Mouse (Mus musculus) intestine, postnatal 0 days (tissue): ENCODE data around the gene Rmi2. TPM values are rescaled to one million over a fixed set of nuclear protein-coding genes. Genes with fewer than 3 reads are reported as not detected.
"Not testable (repeated sequence)": the region's sequence is repeated elsewhere in the genome, so short reads cannot be mapped to it uniquely, and the experiment has no call there.

Source experiments
- ATAC-seq: fragments of 200-750 bp; cut with Nextera tagmentation; 2 replicates; pipeline ENCODE4 v1.8.0; 2017; ENCODE audit warnings: mild to moderate bottlenecking, moderate TSS enrichment, moderate library complexity
- H3K27ac ChIP-seq: fragments of 300-500 bp; sonication (generic); 2 replicates; pipeline ENCODE4 v1.5.1; 2014; ENCODE audit warnings: mild to moderate bottlenecking, low read depth, low read length, moderate library complexity
- H3K27me3 ChIP-seq: fragments of 300-500 bp; sonication (generic); replicated peaks from 2 replicates; pipeline ENCODE4 v1.6.1; 2014; ENCODE audit warnings: low read length, mixed read lengths; ENCODE audit not compliant: control insufficient read depth, insufficient read depth
- H3K36me3 ChIP-seq: fragments of 300-500 bp; sonication (generic); 2 replicates; pipeline ENCODE4 v1.6.1; 2014; ENCODE audit warnings: mild to moderate bottlenecking, moderate library complexity; ENCODE audit not compliant: control insufficient read depth, insufficient read depth
- H3K4me1 ChIP-seq: fragments of 300-500 bp; sonication (generic); replicated peaks from 2 replicates; pipeline ENCODE4 v1.6.1; 2014; ENCODE audit warnings: antibody characterized with exemption, low read length, mixed read lengths; ENCODE audit not compliant: control insufficient read depth, insufficient read depth
- H3K4me2 ChIP-seq: fragments of 300-500 bp; sonication (generic); replicated peaks from 2 replicates; pipeline ENCODE4 v1.6.1; 2014; ENCODE audit warnings: low read depth, mild to moderate bottlenecking, moderate library complexity
- H3K4me3 ChIP-seq: fragments of 300-500 bp; sonication (generic); 2 replicates; pipeline ENCODE4 v1.5.1; 2014; ENCODE audit warnings: low read depth, low read length
- H3K9ac ChIP-seq: fragments of 300-500 bp; sonication (generic); 2 replicates; pipeline ENCODE4 v1.6.1; 2014; ENCODE audit warnings: mild to moderate bottlenecking, low read depth, low read length
- H3K9me3 ChIP-seq: fragments of 300-500 bp; sonication (generic); 2 replicates; pipeline ENCODE4 v1.6.1; 2016; ENCODE audit warnings: mixed run types; ENCODE audit not compliant: control insufficient read depth
- CTCF ChIP-seq: sonication (generic); IDR thresholded peaks from 2 replicates; pipeline ENCODE4 v1.5.1; 2016; ENCODE audit warnings: low read depth, mild to moderate bottlenecking, control low read depth, antibody characterized with exemption, moderate library complexity
- WGBS: fragments of 180-500 bp; shearing (Covaris S2); extraction: QIAGEN DNeasy Blood & Tissue Kit; methylation state at CpG from one replicate; pipeline ENCODE4 v1.1.7; 2014; 5-methylcytosine and 5-hydroxymethylcytosine counted together
- polyA plus RNA-seq: library from polyadenylated mRNA; unstranded; fragments of >200 nt; fragmentation: Nextera tagmentation; extraction: Ambion mirVana; gene quantifications from 2 replicates; pipeline ENCODE4 v1.2.1, GENCODE M21; 2015

Gene Rmi2
- polyA plus RNA-seq, 1 experiment from 2014 or later, result 0.53 TPM

DNA sequence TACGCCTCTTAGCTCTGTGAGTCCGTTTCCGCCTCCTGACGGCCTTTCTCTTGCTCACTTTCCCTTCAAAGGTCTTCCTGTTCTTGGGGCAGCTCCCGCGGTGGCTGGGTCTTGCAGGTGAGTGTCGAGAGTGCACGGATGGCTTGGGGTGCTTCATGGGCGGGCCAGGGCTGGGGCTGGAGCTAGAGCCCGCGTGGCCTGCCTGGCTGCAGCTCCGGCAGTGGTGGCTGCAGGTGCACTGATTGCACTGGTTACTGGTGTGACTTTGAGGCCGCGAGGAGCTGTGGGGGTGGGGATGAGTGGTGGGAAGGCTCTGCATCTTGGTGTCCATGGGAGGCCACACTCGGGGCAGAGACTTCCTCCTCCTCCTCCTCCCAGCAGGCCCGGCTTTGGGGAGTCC lies 46.6 kb upstream of the Rmi2 start, which contains the start of gene Tnp2:
TSS of gene Tnp2 (minus strand) at position 390 of the 400 bp plus-strand sequence.
- Histone ChIP-seq H3K4me3 (no peak within 1 kb of the TSS), H3K27me3 (no peaks in the 10 kb centered on the region), H3K9me3 (no peaks in the 10 kb centered on the region), H3K36me3 (no peaks in the 10 kb centered on the region), H3K9ac (no peak within 1 kb of the TSS), H3K4me2 (no peak within 1 kb of the TSS), H3K4me1 (0 out of 2 replicates have a peak, but pooled peaks cover 8% of the 10 kb centered on the region), H3K27ac (no peak within 1 kb of the TSS)
- no peak for TF ChIP-seq CTCF
- ATAC-seq, result no peak
- WGBS, result 45% methylated on average over 16 of the region's 16 CpGs

DNA sequence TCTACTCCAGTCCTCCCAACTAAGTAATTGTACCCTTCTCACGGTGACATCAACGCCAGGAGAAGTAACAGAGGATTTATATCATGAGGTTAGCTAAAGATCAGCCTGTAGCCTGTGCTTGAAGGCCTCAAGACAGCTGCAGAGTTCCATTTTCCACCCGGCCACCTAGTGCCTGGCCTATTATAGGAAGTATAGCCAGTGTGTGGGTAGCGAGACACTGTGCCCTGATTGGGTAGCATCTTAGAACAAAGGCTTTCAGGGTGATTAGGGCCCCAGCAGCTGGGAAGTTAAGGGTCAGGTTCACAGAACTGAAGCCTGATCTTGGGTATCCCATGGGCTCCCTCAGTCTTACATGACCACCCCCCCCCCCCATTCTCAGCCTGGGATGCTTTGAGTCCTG lies 46.0 kb upstream of the Rmi2 start:
- no peaks in the 10 kb centered on the region for H3K27me3 ChIP-seq
- H3K4me1 ChIP-seq, result 0 out of 2 replicates have a peak, but pooled peaks cover 6% of the 10 kb centered on the region
- no peaks in the 10 kb centered on the region for H3K9me3 ChIP-seq
- no peak for ATAC-seq
- H3K9ac ChIP-seq, result no peak overlapping the region
- no peak overlapping the region for H3K4me2 ChIP-seq
- H3K4me3 ChIP-seq, result no peak overlapping the region
- WGBS, result 82% methylated on average over 4 of the region's 4 CpGs
- no peaks in the 10 kb centered on the region for H3K36me3 ChIP-seq
- TF ChIP-seq CTCF, result no peak
- H3K27ac ChIP-seq, result no peak overlapping the region

DNA sequence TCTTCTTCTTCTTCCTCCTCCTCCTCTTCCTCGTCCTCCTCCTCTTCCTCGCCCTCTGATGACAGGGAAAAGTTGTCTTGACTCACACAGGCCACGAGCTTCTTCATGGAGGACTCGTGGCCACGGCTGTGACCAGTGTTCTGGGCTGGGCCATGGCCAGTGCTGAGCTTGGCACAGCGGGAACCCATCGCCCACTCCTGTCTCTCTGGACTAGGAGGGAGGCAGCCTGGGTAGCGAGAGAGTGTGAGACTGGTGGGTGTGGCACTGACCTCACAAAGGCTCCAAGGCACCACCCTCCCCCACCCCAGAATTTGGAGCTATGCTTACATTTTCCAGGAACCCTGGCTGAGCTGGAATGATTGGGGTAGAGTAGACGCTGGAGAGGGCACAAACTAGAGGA lies 44.2 kb upstream of the Rmi2 start, which contains the start of gene Prm3:
TSS of gene Prm3 (minus strand) at position 213 of the 400 bp plus-strand sequence.
- Histone ChIP-seq H3K4me2 (no peak within 1 kb of the TSS), H3K9me3 (no peaks in the 10 kb centered on the region), H3K36me3 (no peaks in the 10 kb centered on the region), H3K27ac (no peak within 1 kb of the TSS), H3K9ac (no peak within 1 kb of the TSS), H3K4me3 (no peak within 1 kb of the TSS), H3K27me3 (0 out of 2 replicates have a peak, but pooled peaks cover 6% of the 10 kb centered on the region), H3K4me1 (no peaks in the 10 kb centered on the region)
- 84% methylated on average over 9 of the region's 9 CpGs for WGBS
- ATAC-seq, result no peak
- no peak for TF ChIP-seq CTCF

DNA sequence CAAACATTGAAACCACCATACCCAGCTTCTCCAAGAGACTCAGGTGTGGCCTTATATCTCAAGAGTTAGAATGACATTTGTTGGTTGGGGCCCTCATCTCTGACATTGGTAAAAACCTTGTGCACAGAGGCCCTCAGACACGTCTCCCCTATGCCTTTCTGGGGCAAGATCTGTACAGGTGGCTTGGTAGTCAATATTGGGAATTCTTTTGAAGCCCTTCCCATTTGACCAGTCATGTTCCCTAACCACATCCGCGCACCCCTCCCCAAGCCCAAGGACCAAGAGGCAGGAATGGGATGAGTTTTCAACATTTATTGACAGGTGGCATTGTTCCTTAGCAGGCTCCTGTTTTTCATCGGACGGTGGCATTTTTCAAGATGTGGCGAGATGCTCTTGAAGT lies 38.8 kb upstream of the Rmi2 start, which contains the start of gene Prm2:
TSS of gene Prm2 (minus strand) at position 101 of the 400 bp plus-strand sequence.
- ATAC-seq, result no peak
- no peaks in the 10 kb centered on the region for H3K4me1 ChIP-seq
- H3K36me3 ChIP-seq, result no peaks in the 10 kb centered on the region
- no peak within 1 kb of the TSS for H3K4me2 ChIP-seq
- H3K27me3 ChIP-seq, result peaks cover 21% of the 10 kb centered on the region; the same call in 1 of the 2 replicates
- no peaks in the 10 kb centered on the region for H3K9me3 ChIP-seq
- 68% methylated on average over 6 of the region's 6 CpGs for whole genome bisulfite sequencing
- no peak for TF ChIP-seq CTCF
- no peak within 1 kb of the TSS for H3K9ac ChIP-seq
- H3K4me3 ChIP-seq, result no peak within 1 kb of the TSS
- no peak within 1 kb of the TSS for H3K27ac ChIP-seq

DNA sequence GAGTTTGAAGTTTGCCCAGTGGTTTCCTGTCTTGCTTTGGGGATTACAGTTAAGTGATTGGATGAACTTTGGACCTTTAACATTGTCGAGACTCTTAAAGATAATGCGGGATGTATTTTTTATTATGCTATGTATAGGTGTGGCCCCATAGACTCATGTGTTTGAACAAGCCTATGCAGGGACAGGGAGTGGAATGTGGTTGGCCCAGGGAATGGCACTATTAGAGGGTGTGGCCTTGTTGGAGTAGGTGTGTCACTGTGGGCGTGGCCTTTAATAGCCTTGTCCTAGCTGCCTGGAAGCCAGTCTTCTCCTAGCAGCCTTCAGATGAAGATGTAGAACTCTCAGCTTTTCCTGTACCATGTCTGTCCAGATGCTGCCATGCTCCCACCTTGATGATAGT lies 32.4 kb upstream of the Rmi2 start:
- peak; percentile 98 for ATAC-seq
- not testable (repeated sequence) for H3K4me1 ChIP-seq, H3K4me2 ChIP-seq, H3K4me3 ChIP-seq, H3K9me3 ChIP-seq, H3K9ac ChIP-seq, H3K27ac ChIP-seq, H3K27me3 ChIP-seq, H3K36me3 ChIP-seq
- 40% methylated on average over 3 of the region's 3 CpGs for WGBS

DNA sequence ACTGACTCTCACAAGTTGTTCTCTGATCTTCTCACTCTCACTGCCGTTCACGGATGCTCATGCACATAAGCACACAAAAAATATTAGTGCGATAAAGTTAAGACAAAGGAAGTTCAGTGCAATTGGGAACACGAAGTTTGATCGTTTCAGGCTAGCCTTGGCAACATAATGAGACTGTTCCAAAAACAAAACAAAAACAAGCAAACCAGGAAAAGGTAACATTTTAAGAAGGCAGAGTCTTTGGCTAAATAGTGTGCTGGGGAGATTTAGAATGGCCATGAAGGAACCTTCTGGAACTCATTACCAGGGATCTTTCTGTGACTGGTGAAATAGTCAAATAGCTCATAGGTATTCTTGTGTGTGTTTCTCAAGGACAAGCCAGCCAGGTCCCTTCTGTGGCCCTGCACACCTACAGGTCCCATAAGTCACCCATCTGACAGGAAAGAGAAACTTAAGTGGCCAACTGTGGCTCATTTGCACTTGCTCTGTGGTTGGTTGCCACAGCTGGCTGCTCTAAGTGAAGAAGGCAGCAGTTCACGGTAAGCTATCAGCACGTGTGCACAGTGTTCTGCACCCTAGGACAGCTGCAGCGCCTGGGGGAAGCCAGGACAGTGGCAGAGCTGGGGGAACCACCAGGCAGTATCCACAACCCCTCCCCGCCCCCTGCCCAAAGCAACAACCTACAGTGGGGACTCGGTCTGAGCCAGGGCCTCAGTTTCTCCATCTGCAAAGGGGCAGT lies 28.9 kb upstream of the Rmi2 start, which contains the start of gene Prm1:
TSS of gene Prm1 (minus strand) at position 51 of the 739 bp plus-strand sequence.
- H3K9me3 ChIP-seq, result no peaks in the 10 kb centered on the region
- no peak within 1 kb of the TSS for H3K4me2 ChIP-seq
- H3K9ac ChIP-seq, result no peak within 1 kb of the TSS
- 86% methylated on average over 10 of the region's 10 CpGs for whole genome bisulfite sequencing
- no peak within 1 kb of the TSS for H3K27ac ChIP-seq
- no peak for TF ChIP-seq CTCF
- no peak for ATAC-seq
- no peak within 1 kb of the TSS for H3K4me3 ChIP-seq
- no peaks in the 10 kb centered on the region for H3K36me3 ChIP-seq
- H3K27me3 ChIP-seq, result peaks cover 7% of the 10 kb centered on the region; the same call in 1 of the 2 replicates
- no peaks in the 10 kb centered on the region for H3K4me1 ChIP-seq
